Mouse (Mus musculus) myocyte (in vitro differentiated cells): Measurements from ENCODE around the gene Sipa1l1.

ENCODE experiments used
- MAX ChIP-seq: IDR thresholded peaks from one replicate; pipeline ENCODE4 v1.6.1; 2011; ENCODE audit warnings: low read depth, mild to moderate bottlenecking, control low read depth
- POLR2A ChIP-seq: IDR thresholded peaks from one replicate; pipeline ENCODE4 v1.6.1; 2011; ENCODE audit warnings: low read depth, mild to moderate bottlenecking, control low read depth, moderate library complexity; ENCODE audit not compliant: insufficient read length
- POLR2AphosphoS2 ChIP-seq: IDR thresholded peaks from one replicate; pipeline ENCODE4 v1.6.1; 2011; ENCODE audit warnings: low read depth, control low read depth; ENCODE audit not compliant: insufficient read length
- REST ChIP-seq: IDR thresholded peaks from one replicate; pipeline ENCODE4 v1.6.1; 2011; ENCODE audit warnings: mild to moderate bottlenecking, control low read depth, moderate library complexity; ENCODE audit not compliant: insufficient read depth, insufficient read length
- TCF12 ChIP-seq: IDR thresholded peaks from one replicate; pipeline ENCODE4 v1.6.1; 2011; ENCODE audit warnings: mild to moderate bottlenecking, control low read depth; ENCODE audit not compliant: poor library complexity, insufficient read depth, severe bottlenecking
- TCF3 ChIP-seq: IDR thresholded peaks from one replicate; pipeline ENCODE4 v1.6.1; 2011; ENCODE audit warnings: low read depth, control low read depth; ENCODE audit not compliant: insufficient read length

DNA sequence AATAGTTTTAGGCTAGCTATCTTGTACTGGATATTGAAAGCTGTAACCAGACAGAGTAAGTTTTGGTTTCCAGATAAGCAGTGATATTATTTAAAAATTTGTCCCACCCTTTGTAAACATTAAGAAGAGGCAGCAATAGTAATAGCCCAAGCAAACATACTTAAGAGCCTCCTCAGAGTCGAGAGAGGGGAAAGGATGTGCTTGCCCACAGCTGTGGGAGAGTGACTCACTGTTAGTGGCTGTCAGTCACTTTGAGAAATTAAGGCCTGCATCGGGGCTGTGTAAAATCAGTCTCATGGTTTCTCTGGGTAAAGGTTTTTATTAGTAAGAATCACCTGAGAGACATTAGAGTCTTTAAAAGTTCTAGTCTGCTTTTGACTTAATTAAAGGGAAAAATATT, 40.6 kb downstream of the Sipa1l1 start:
- no peak for TF ChIP-seq TCF12
- no peak for TF ChIP-seq POLR2A
- no peak for TF ChIP-seq REST
- TF ChIP-seq POLR2AphosphoS2 = no peak
- no peak for TF ChIP-seq MAX
- no peak for TF ChIP-seq TCF3
